Mouse (Mus musculus): ENCODE data around the gene Ube2cbp. TPM values are rescaled to one million over a fixed set of nuclear protein-coding genes. Genes with fewer than 3 reads are reported as not detected.

The Ube2cbp gene
- polyA plus RNA-seq, 1 experiment: 7.7 TPM

DNA sequence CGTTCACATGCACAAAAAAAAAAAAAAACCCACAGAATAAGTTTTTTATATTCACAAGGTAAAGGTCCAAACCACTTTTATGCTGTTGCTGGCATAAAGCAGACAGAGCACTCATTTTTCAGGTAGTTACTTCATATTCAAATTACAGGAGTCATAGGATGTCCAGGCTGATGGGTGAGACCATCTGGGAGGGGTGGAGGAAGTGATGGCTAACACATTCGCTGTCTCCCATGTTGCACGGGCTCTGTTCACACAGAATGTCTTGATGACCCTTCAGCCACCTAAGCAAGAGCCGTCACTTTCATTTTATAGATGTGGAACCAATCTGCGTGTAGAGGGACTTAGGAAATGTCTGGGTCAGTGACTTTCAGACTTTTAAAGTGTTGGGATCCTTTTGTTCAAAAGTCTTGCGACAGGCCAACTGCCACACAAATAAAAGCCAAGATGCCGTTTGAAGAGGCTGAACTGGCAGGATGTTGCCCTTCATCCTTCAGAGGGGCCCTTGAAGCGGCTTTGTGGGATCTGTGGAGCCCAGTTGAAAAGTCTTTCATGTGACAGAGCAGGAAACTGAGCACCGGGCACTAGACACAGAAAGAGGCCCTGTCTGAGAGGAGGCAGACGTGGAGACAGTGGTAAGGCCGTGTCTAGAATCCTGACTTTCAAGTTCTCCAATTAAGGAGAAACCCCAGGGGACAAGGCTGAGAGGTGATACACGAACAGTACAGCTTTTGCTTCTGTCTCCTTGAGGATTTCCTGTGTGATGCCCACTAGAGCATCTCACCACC, 91.8 kb downstream of the Ube2cbp start:
- Histone ChIP-seq H3ac (ENCODE audit: control insufficient read depth, insufficient read length, low read depth) (no peak overlapping the region), H3K36me3 (ENCODE audit: control insufficient read depth, insufficient read depth) (no peaks in the 10 kb centered on the region), H3K79me2 (ENCODE audit: control insufficient read depth, insufficient read depth) (no peaks in the 10 kb centered on the region), H3K4me3 (ENCODE audit: insufficient read depth, poor library complexity, severe bottlenecking) (no peak overlapping the region), H3K27me3 (ENCODE audit: control insufficient read depth, insufficient read depth, insufficient read length) (no peaks in the 10 kb centered on the region), H3K79me3 (ENCODE audit: low read depth) (no peaks in the 10 kb centered on the region)
- TF ChIP-seq USF1 (IDR thresholded peaks at IDR 0.05; ENCODE audit: low read depth): no peak
- no peak for TF ChIP-seq MAX (IDR thresholded peaks at IDR 0.05)

DNA sequence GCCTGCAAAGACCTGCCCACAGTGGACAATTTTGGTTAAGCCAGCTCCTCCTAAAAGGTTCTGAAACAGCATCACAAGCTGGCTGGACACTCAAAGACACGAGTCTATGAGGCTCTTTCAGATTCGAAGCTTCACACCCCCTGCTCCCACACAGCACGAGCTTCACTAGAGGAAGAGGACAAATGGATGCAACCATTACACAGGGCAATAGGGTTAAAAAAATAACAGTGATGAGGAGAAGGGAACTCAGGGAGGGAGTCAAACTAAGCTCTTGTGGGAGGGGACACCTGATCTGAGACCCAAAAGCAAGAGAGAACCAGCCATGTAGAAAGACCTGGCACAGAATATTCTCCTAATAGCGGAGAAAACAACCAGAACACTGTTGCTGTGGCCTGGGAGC, 95.5 kb downstream of the Ube2cbp start:
- Histone ChIP-seq H3ac (ENCODE audit: control insufficient read depth, insufficient read length, low read depth) (no peak overlapping the region), H3K4me3 (ENCODE audit: insufficient read depth, poor library complexity, severe bottlenecking) (no peak overlapping the region)
- TF ChIP-seq USF1 (IDR thresholded peaks at IDR 0.05; ENCODE audit: low read depth) (no peak), MAX (IDR thresholded peaks at IDR 0.05) (no peak), FOSL1 (IDR thresholded peaks at IDR 0.05; ENCODE audit: insufficient read depth, low read length, poor library complexity, severe bottlenecking) (no peak), MYOD1 (IDR thresholded peaks at IDR 0.05; ENCODE audit: control insufficient read depth, insufficient read length, low read depth) (no peak), CTCF (IDR thresholded peaks at IDR 0.05; ENCODE audit: control insufficient read depth, insufficient read depth, insufficient read length) (no peak), MYOG (IDR thresholded peaks at IDR 0.05; ENCODE audit: control insufficient read depth, extremely low read depth, insufficient read length) (no peak), CEBPB (IDR thresholded peaks at IDR 0.05; ENCODE audit: low read depth) (no peak)

DNA sequence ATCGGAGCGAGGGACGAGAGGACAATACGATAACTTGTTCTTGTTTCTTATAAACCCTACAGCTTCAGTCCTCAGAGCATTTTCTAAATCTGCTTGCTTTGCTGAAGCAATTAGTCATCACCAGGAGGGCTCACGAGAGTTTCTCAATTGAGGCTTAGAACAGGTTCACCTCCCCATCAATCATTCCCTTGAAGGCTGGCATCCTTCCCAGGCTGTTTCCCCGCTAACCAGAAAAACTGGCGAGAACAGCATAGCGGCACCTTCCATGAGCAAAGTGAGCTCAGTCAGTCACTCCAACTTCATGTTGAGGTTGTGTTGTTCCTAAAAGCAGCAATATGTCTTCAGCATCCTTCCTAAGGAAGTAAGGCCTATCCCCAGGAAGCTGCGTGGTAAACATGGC, 104.2 kb downstream of the Ube2cbp start:
- TF ChIP-seq CEBPB (IDR thresholded peaks at IDR 0.05; ENCODE audit: low read depth) (no peak), MAX (IDR thresholded peaks at IDR 0.05) (no peak), MYOG (IDR thresholded peaks at IDR 0.05; ENCODE audit: control insufficient read depth, extremely low read depth, insufficient read length) (no peak), CTCF (IDR thresholded peaks at IDR 0.05; ENCODE audit: control insufficient read depth, insufficient read depth, insufficient read length) (no peak), USF1 (IDR thresholded peaks at IDR 0.05; ENCODE audit: low read depth) (no peak), FOSL1 (IDR thresholded peaks at IDR 0.05; ENCODE audit: insufficient read depth, low read length, poor library complexity, severe bottlenecking) (no peak), MYOD1 (IDR thresholded peaks at IDR 0.05; ENCODE audit: control insufficient read depth, insufficient read length, low read depth) (no peak)
- Histone ChIP-seq H3K4me3 (ENCODE audit: insufficient read depth, poor library complexity, severe bottlenecking) (no peak overlapping the region), H3ac (ENCODE audit: control insufficient read depth, insufficient read length, low read depth) (no peak overlapping the region), H3K36me3 (ENCODE audit: control insufficient read depth, insufficient read depth) (no peaks in the 10 kb centered on the region), H3K27me3 (ENCODE audit: control insufficient read depth, insufficient read depth, insufficient read length) (no peaks in the 10 kb centered on the region), H3K79me2 (ENCODE audit: control insufficient read depth, insufficient read depth) (no peaks in the 10 kb centered on the region), H3K79me3 (ENCODE audit: low read depth) (no peaks in the 10 kb centered on the region)

More for the DNA sequence above, 95.5 kb downstream of the Ube2cbp start:
- Histone ChIP-seq H3K79me3 (ENCODE audit: low read depth) (no peaks in the 10 kb centered on the region), H3K36me3 (ENCODE audit: control insufficient read depth, insufficient read depth) (no peaks in the 10 kb centered on the region), H3K27me3 (ENCODE audit: control insufficient read depth, insufficient read depth, insufficient read length) (no peaks in the 10 kb centered on the region), H3K79me2 (ENCODE audit: control insufficient read depth, insufficient read depth) (no peaks in the 10 kb centered on the region)

DNA sequence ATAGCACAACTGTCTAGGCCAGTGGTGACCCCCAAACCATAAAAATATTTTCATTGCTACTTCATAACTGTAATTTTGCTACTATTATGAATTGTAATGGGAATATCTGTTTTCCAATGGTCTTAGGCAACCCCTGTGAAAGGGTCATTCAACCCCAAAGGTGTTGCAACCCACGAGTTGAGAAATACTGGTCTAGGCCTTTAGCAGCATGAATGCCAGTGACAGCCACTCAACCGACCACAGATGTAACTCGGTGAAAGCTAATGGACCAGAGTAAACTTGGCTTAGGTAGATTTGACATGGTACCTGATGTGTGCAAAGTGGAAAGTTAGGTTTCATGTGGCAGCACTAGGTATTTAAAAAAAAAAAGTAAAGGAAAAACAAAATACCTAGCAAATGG, 108.9 kb downstream of the Ube2cbp start:
- Histone ChIP-seq H3ac (ENCODE audit: control insufficient read depth, insufficient read length, low read depth) (no peak overlapping the region), H3K27me3 (ENCODE audit: control insufficient read depth, insufficient read depth, insufficient read length) (no peaks in the 10 kb centered on the region), H3K79me2 (ENCODE audit: control insufficient read depth, insufficient read depth) (no peaks in the 10 kb centered on the region), H3K79me3 (ENCODE audit: low read depth) (no peaks in the 10 kb centered on the region), H3K36me3 (ENCODE audit: control insufficient read depth, insufficient read depth) (no peaks in the 10 kb centered on the region), H3K4me3 (ENCODE audit: insufficient read depth, poor library complexity, severe bottlenecking) (no peak overlapping the region)
- TF ChIP-seq MAX (IDR thresholded peaks at IDR 0.05): no peak
- TF ChIP-seq MYOG (IDR thresholded peaks at IDR 0.05; ENCODE audit: control insufficient read depth, extremely low read depth, insufficient read length): no peak
- TF ChIP-seq FOSL1 (IDR thresholded peaks at IDR 0.05; ENCODE audit: insufficient read depth, low read length, poor library complexity, severe bottlenecking): no peak
- TF ChIP-seq USF1 (IDR thresholded peaks at IDR 0.05; ENCODE audit: low read depth): no peak
- no peak for TF ChIP-seq CTCF (IDR thresholded peaks at IDR 0.05; ENCODE audit: control insufficient read depth, insufficient read depth, insufficient read length)
- no peak for TF ChIP-seq CEBPB (IDR thresholded peaks at IDR 0.05; ENCODE audit: low read depth)
- TF ChIP-seq MYOD1 (IDR thresholded peaks at IDR 0.05; ENCODE audit: control insufficient read depth, insufficient read length, low read depth): no peak

DNA sequence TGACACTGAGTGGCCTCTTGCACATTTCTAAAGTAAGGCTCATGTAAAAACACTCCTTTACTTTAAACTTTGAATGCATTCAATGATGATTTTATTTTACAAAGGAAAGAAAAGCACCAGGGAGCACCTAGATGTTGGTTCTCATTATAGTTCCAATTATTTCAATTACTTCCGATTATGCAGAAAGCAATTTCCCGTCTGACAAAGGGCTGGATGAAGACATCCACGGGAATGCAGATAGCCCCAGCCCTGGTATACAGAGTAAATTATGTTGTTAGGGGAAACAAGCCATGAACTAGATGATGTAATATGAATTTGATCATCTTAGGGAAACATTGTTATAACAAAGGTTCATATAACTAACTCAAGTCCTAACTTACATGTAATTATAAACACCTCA, 113.3 kb downstream of the Ube2cbp start:
- H3K36me3 ChIP-seq (ENCODE audit: control insufficient read depth, insufficient read depth): no peaks in the 10 kb centered on the region
- H3K79me2 ChIP-seq (ENCODE audit: control insufficient read depth, insufficient read depth): no peaks in the 10 kb centered on the region
- no peaks in the 10 kb centered on the region for H3K79me3 ChIP-seq (ENCODE audit: low read depth)
- TF ChIP-seq USF1 (IDR thresholded peaks at IDR 0.05; ENCODE audit: low read depth) (no peak), CTCF (IDR thresholded peaks at IDR 0.05; ENCODE audit: control insufficient read depth, insufficient read depth, insufficient read length) (no peak), FOSL1 (IDR thresholded peaks at IDR 0.05; ENCODE audit: insufficient read depth, low read length, poor library complexity, severe bottlenecking) (no peak), CEBPB (IDR thresholded peaks at IDR 0.05; ENCODE audit: low read depth) (no peak), MAX (IDR thresholded peaks at IDR 0.05) (no peak), MYOG (IDR thresholded peaks at IDR 0.05; ENCODE audit: control insufficient read depth, extremely low read depth, insufficient read length) (no peak), MYOD1 (IDR thresholded peaks at IDR 0.05; ENCODE audit: control insufficient read depth, insufficient read length, low read depth) (no peak)
- H3ac ChIP-seq (ENCODE audit: control insufficient read depth, insufficient read length, low read depth): no peak overlapping the region
- no peaks in the 10 kb centered on the region for H3K27me3 ChIP-seq (ENCODE audit: control insufficient read depth, insufficient read depth, insufficient read length)
- H3K4me3 ChIP-seq (ENCODE audit: insufficient read depth, poor library complexity, severe bottlenecking): no peak overlapping the region

DNA sequence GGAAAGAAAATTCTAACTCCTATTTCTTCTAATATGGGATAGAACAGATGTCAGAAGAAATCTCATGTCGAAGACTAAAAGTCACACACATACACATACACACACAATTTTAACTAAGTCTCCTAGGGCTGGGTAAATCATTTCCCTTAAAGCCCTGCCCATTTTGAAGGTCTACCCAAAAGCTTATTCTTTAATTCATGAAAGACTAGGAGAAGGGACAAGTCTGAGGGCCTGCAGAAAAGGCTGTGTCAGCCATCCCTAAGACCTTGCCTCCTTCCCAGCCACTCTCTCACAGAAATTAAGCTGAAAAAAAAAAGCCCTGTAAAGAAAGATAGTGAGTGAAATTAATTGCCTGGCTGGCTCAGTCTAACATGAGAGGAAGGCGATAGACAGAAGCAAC, 128.0 kb downstream of the Ube2cbp start:
- no peaks in the 10 kb centered on the region for H3K79me3 ChIP-seq (ENCODE audit: low read depth)
- no peaks in the 10 kb centered on the region for H3K79me2 ChIP-seq (ENCODE audit: control insufficient read depth, insufficient read depth)
- no peak overlapping the region for H3K4me3 ChIP-seq (ENCODE audit: insufficient read depth, poor library complexity, severe bottlenecking)
- TF ChIP-seq MAX (IDR thresholded peaks at IDR 0.05): no peak
- no peak overlapping the region for H3ac ChIP-seq (ENCODE audit: control insufficient read depth, insufficient read length, low read depth)
- no peaks in the 10 kb centered on the region for H3K27me3 ChIP-seq (ENCODE audit: control insufficient read depth, insufficient read depth, insufficient read length)
- H3K36me3 ChIP-seq (ENCODE audit: control insufficient read depth, insufficient read depth): no peaks in the 10 kb centered on the region
